Mouse (Mus musculus): ENCODE results near the gene Glod4.

GRCm38 (mm10) chr11:76196275-76196976 is 47.1 kb downstream of the Glod4 start:
- TF ChIP-seq CTCF (IDR thresholded peaks at IDR 0.05) (no peak), EP300 (IDR thresholded peaks at IDR 0.05) (no peak)
